ENCODE assay signal across 16 mouse cellular contexts in genomic region chr4:142749918-142750317, GRCm38 (mm10).
DNase-seq lines count a peak whose midpoint lies in the region; ATAC-seq and TF ChIP-seq lines count a peak whose summit lies in the region.
"Had no signal": no experiment of that assay in that cellular context is flagged by ENCODE, and none has a peak within 500 bp of the region (broad histone marks: within the 10 kb centered on the region; RNA-seq: fewer than 3 reads in every experiment).

No protein-coding gene starts in this region.

- H3K4me2 ChIP-seq in midbrain, embryonic 15.5 days = no peak overlapping the region
- H3K4me2 ChIP-seq: heart, embryonic 12.5 days had no signal

- no peak overlapping the region for H3K27ac ChIP-seq in kidney, adult 2 months (ENCODE audit: insufficient read depth, low read depth, low read length)
- H3K27ac ChIP-seq in hindbrain, embryonic 10.5 days = no peak overlapping the region
- H3K27ac ChIP-seq in midbrain, embryonic 15.5 days = no peak overlapping the region
- H3K27ac ChIP-seq: liver, embryonic 14.5 days had no signal

- WGBS in kidney, adult 2 months = 61% methylated on average over 8 of the region's 8 CpGs
- 28% methylated on average over 8 of the region's 8 CpGs for WGBS in hindbrain, embryonic 10.5 days
- 14% methylated on average over 8 of the region's 8 CpGs for WGBS in midbrain, embryonic 15.5 days

- H3K9ac ChIP-seq in midbrain, embryonic 15.5 days = no peak overlapping the region
- H3K9ac ChIP-seq: heart, embryonic 12.5 days; liver, embryonic 14.5 days had no signal

- H3K27me3 ChIP-seq in kidney, adult 2 months (replicated peaks; ENCODE audit: control insufficient read depth, insufficient read depth, low read length) = no peaks in the 10 kb centered on the region
- peaks cover 91% of the 10 kb centered on the region for H3K27me3 ChIP-seq in hindbrain, embryonic 10.5 days (ENCODE audit: insufficient read depth, poor library complexity, severe bottlenecking)
- no peaks in the 10 kb centered on the region for H3K27me3 ChIP-seq in midbrain, embryonic 15.5 days (replicated peaks)
- H3K27me3 ChIP-seq: heart, embryonic 12.5 days had no signal

- peak; percentile 39; the same call in 1 of the 2 replicates for ATAC-seq in midbrain, embryonic 15.5 days (replicated peaks)
- ATAC-seq: inflammation-experienced regulatory T-cells, adult 6 months had no signal

- H3K4me1 ChIP-seq in kidney, adult 2 months (ENCODE audit: control insufficient read depth, insufficient read depth, low read length) = no peaks in the 10 kb centered on the region
- peaks cover 15% of the 10 kb centered on the region for H3K4me1 ChIP-seq in hindbrain, embryonic 10.5 days (replicated peaks)
- 0 out of 2 replicates have a peak, but pooled peaks cover 5% of the 10 kb centered on the region for H3K4me1 ChIP-seq in midbrain, embryonic 15.5 days
- H3K4me1 ChIP-seq: heart, embryonic 12.5 days had no signal

- TF ChIP-seq POLR2A in kidney, adult 2 months (IDR thresholded peaks at IDR 0.05; ENCODE audit: low read depth, low read length) = no peak

- no peaks in the 10 kb centered on the region for H3K9me3 ChIP-seq in hindbrain, embryonic 10.5 days
- no peaks in the 10 kb centered on the region for H3K9me3 ChIP-seq in midbrain, embryonic 15.5 days
- H3K9me3 ChIP-seq: heart, embryonic 12.5 days had no signal

- no peak for TF ChIP-seq CTCF in kidney, adult 2 months (conservative IDR thresholded peaks at IDR 0.05; ENCODE audit: insufficient read depth, insufficient read length, low read depth, low read length)

- peak; percentile 7 for DNase-seq in kidney, adult 2 months
- no peak for DNase-seq in kidney, postnatal 36 days
- DNase-seq in embryo, embryonic 11 days = peak; percentile 49
- peak; percentile 60 for DNase-seq in hindbrain, embryonic 10.5 days (ENCODE audit: low spot score)
- no peak for DNase-seq in urinary bladder, postnatal 10 days (ENCODE audit: low spot score)
- DNase-seq in testis, postnatal 10 days (ENCODE audit: low spot score) = no peak
- DNase-seq in cerebellum, adult 9-11 months = no peak
- DNase-seq: adrenal gland, postnatal 25 days; B cell, adult 2 months; cerebellum, adult 9-10 months; right cerebral cortex, adult 18-20 months; thymus, postnatal 4 days had no signal

- no peaks in the 10 kb centered on the region for H3K36me3 ChIP-seq in kidney, adult 2 months (ENCODE audit: control insufficient read depth, insufficient read depth, low read length)
- H3K36me3 ChIP-seq in hindbrain, embryonic 10.5 days = no peaks in the 10 kb centered on the region
- H3K36me3 ChIP-seq in midbrain, embryonic 15.5 days (replicated peaks) = no peaks in the 10 kb centered on the region
- H3K36me3 ChIP-seq: heart, embryonic 12.5 days had no signal

- no peak overlapping the region for H3K4me3 ChIP-seq in kidney, adult 2 months (ENCODE audit: insufficient read depth, low read depth, low read length)
- no peak overlapping the region for H3K4me3 ChIP-seq in hindbrain, embryonic 10.5 days
- H3K4me3 ChIP-seq in midbrain, embryonic 15.5 days = no peak overlapping the region
- H3K4me3 ChIP-seq: heart, embryonic 12.5 days had no signal

Comparison
In these comparisons a context has a peak if more than half of its experiments do, and no peak if none do; other contexts are left out.
1. DNase-seq: peak in kidney, adult 2 months (single experiment), embryo, embryonic 11 days (single experiment) and hindbrain, embryonic 10.5 days (single experiment); none in kidney, postnatal 36 days (0 of 2), urinary bladder, postnatal 10 days (single experiment), testis, postnatal 10 days (single experiment) and cerebellum, adult 9-11 months (single experiment).